Mouse (Mus musculus): ENCODE results near the gene Pald1.

DNA sequence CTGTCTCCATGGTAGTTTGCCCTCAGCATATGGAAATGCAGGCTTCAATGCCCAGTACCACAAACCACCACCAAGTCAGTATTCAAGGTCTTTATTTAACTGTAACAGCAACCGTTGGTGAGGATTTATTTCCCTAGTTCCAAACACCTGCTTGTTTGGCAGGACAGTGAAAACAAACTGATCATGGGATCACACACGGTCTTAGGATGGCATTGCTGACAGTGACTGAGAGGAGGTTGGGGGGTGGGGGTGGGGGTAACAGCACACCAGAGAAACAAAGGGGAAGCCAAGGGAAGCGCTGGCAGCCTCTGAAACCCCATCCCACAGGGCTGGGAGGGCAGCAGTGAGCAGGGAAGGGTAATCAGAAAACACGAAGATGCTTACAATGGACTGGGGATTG is 45.1 kb upstream of the Pald1 start:
- TF ChIP-seq CTCF (IDR thresholded peaks at IDR 0.05; ENCODE audit: low read depth) = no peak
- no peak for TF ChIP-seq EP300 (IDR thresholded peaks at IDR 0.05; ENCODE audit: low read depth)
